Mouse (Mus musculus) midbrain, postnatal 0 days (tissue): ENCODE data around the gene Nelfa. TPM values are rescaled to one million over a fixed set of nuclear protein-coding genes. Genes with fewer than 3 reads are reported as not detected.

Source experiments
- ATAC-seq: fragments of 200-750 bp; cut with Nextera tagmentation; 2 replicates; pipeline ENCODE4 v1.8.0; 2017; ENCODE audit warnings: moderate number of reproducible peaks, mild to moderate bottlenecking, moderate TSS enrichment, moderate library complexity; ENCODE audit not compliant: low FRiP score
- DNase-seq: peaks from one replicate; pipeline ENCODE4 v3.0.0-alpha.2; 2015; ENCODE audit warnings: low spot score
- H3K27ac ChIP-seq: fragments of 300-500 bp; sonication (generic); 2 replicates; pipeline ENCODE4 v1.5.1; 2014; ENCODE audit warnings: low read depth, mild to moderate bottlenecking, low read length, mixed read lengths
- H3K27me3 ChIP-seq: fragments of 300-500 bp; sonication (generic); 2 replicates; pipeline ENCODE4 v1.6.1; 2014; ENCODE audit warnings: low read length, control low read depth, mixed read lengths; ENCODE audit not compliant: insufficient read depth
- H3K36me3 ChIP-seq: fragments of 300-500 bp; sonication (generic); 2 replicates; pipeline ENCODE4 v1.6.1; 2014; ENCODE audit warnings: low read length, control low read depth, mixed read lengths; ENCODE audit not compliant: insufficient read depth
- H3K4me1 ChIP-seq: fragments of 300-500 bp; sonication (generic); 2 replicates; pipeline ENCODE4 v1.6.1; 2014; ENCODE audit warnings: mild to moderate bottlenecking, control low read depth, antibody characterized with exemption, low read length, mixed read lengths; ENCODE audit not compliant: insufficient read depth
- H3K4me2 ChIP-seq: fragments of 300-500 bp; sonication (generic); 2 replicates; pipeline ENCODE4 v1.6.1; 2014; ENCODE audit warnings: low read depth, mild to moderate bottlenecking, low read length, mixed read lengths; ENCODE audit not compliant: poor library complexity, severe bottlenecking
- H3K4me3 ChIP-seq: fragments of 300-500 bp; sonication (generic); 2 replicates; pipeline ENCODE4 v1.5.1; 2014; ENCODE audit warnings: low read depth, mild to moderate bottlenecking, low read length, moderate library complexity
- H3K9ac ChIP-seq: fragments of 300-500 bp; sonication (generic); replicated peaks from 2 replicates; pipeline ENCODE4 v1.6.1; 2014; ENCODE audit warnings: mild to moderate bottlenecking, low read length, moderate library complexity, mixed read lengths; ENCODE audit not compliant: poor library complexity, severe bottlenecking
- H3K9me3 ChIP-seq: fragments of 300-500 bp; sonication (generic); 2 replicates; pipeline ENCODE4 v1.6.1; 2016; ENCODE audit warnings: low read length, control low read depth
- CTCF ChIP-seq: IDR thresholded peaks from 2 replicates; pipeline ENCODE4 v1.5.1; 2016; ENCODE audit warnings: antibody characterized with exemption, mild to moderate bottlenecking
- WGBS: fragments of 180-500 bp; shearing (Covaris S2); extraction: QIAGEN DNeasy Blood & Tissue Kit; methylation state at CpG from one replicate; pipeline ENCODE4 v1.1.7; 2014; 5-methylcytosine and 5-hydroxymethylcytosine counted together
- polyA plus RNA-seq: library from polyadenylated mRNA; unstranded; fragments of >200 nt; fragmentation: Nextera tagmentation; extraction: Ambion mirVana; gene quantifications from 2 replicates; pipeline ENCODE4 v1.2.1, GENCODE M21; 2015
- total RNA-seq: library from RNA; depleted of rRNA; stranded (reverse); fragments of >200 nt; gene quantifications from 2 replicates; pipeline ENCODE4 v1.2.3, GENCODE M21; 2014

Gene Nelfa
- total and polyA plus RNA-seq, 2 experiments from 2014 or later, result 26.1 to 32.5 TPM

GRCm38 (mm10) chr5:33903176-33903575, 33.0 kb downstream of the Nelfa start:
- no peak for TF ChIP-seq CTCF
- H3K4me1 ChIP-seq, result no peaks in the 10 kb centered on the region
- H3K4me2 ChIP-seq, result no peak overlapping the region
- no peak overlapping the region for H3K27ac ChIP-seq
- no peak overlapping the region for H3K4me3 ChIP-seq
- ATAC-seq, result no peak
- H3K9ac ChIP-seq, result no peak overlapping the region
- H3K36me3 ChIP-seq, result peaks cover 42% of the 10 kb centered on the region
- no peaks in the 10 kb centered on the region for H3K27me3 ChIP-seq
- no peaks in the 10 kb centered on the region for H3K9me3 ChIP-seq
- WGBS, result 88% methylated on average over 9 of the region's 9 CpGs
- DNase-seq, result no peak

DNA sequence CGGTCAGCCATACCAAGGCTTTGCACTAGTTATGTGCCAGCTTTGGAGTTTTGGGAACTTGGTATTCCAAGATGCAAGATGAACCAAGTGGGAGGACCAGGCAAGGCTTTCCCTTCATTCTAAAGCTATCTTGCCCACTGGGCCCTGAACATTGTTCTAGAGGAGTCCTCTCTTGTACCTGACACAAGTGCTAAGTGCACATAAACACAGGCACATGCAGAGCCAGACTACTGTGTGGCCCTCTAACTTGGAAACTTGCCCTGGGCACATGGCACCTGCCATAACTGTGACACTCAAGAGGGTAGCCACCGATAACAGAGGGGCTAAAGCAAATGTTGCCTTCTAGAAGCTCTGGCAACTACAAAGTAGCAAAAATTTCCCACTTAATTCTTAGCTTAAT, 33.5 kb downstream of the Nelfa start:
- WGBS, result 93% methylated on average over 2 of the region's 2 CpGs
- no peak overlapping the region for H3K4me3 ChIP-seq
- no peak for TF ChIP-seq CTCF
- peaks cover 42% of the 10 kb centered on the region for H3K36me3 ChIP-seq
- no peak overlapping the region for H3K9ac ChIP-seq
- no peak overlapping the region for H3K4me2 ChIP-seq
- H3K27ac ChIP-seq, result no peak overlapping the region
- H3K27me3 ChIP-seq, result no peaks in the 10 kb centered on the region
- H3K4me1 ChIP-seq, result no peaks in the 10 kb centered on the region
- ATAC-seq (no peak), DNase-seq (no peak)
- H3K9me3 ChIP-seq, result no peaks in the 10 kb centered on the region

DNA sequence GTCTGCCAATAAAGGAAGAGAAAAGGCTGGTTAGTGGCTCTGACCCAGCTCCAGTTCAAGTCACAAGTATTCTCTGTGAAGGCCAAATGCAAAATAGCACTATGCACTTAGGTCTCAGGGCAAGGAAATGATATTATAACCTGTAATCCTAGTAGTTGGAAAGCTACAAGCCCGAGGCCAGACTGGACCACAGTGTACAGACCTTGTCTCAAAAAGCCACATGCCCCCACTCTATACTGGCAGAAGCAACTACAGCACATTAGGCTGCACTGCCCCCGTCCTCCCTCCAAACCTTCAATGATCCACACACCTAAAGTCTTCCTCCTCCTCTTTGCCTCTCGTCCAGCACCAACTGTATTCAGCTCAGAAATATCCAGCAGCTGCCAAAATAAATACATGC, 34.9 kb downstream of the Nelfa start:
- 84% methylated on average over 3 of the region's 3 CpGs for WGBS
- no peak for DNase-seq
- no peak for TF ChIP-seq CTCF

DNA sequence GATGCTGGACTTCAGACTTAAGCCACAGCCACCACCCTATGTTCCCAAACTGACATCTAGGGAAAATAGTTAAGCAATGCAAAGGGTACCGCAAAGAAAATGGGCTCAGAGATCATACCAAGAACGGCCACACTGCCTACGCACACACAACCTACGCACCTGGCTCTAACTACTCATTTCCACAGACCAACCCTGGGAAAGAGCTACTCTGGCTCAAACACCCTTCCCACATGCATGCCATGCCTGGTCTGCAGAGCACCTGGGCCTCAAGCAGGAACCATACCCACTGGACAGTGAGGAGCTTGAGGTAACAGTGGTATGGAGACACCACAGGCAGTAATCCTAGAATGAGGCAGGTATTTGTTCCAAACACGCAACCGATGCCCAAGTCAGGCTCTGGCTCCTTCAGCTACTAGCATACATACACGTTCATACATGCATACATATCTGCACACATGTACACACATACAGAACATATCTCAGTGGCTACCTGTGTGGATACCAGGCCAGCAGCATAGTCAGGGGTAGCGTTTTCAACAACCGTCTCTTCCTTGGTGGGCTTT, 35.4 kb downstream of the Nelfa start:
- Histone ChIP-seq H3K27me3 (no peaks in the 10 kb centered on the region), H3K4me2 (no peak overlapping the region), H3K36me3 (peaks cover 54% of the 10 kb centered on the region), H3K4me3 (no peak overlapping the region), H3K9me3 (no peaks in the 10 kb centered on the region), H3K9ac (no peak overlapping the region), H3K27ac (no peak overlapping the region), H3K4me1 (no peaks in the 10 kb centered on the region)
- 97% methylated on average over 9 of the region's 9 CpGs for WGBS
- DNase-seq (no peak), ATAC-seq (no peak)
- no peak for TF ChIP-seq CTCF

More for the DNA sequence above, 34.9 kb downstream of the Nelfa start:
- Histone ChIP-seq H3K4me2 (no peak overlapping the region), H3K4me3 (no peak overlapping the region), H3K27ac (no peak overlapping the region), H3K9ac (no peak overlapping the region), H3K9me3 (no peaks in the 10 kb centered on the region), H3K36me3 (peaks cover 50% of the 10 kb centered on the region), H3K4me1 (no peaks in the 10 kb centered on the region), H3K27me3 (no peaks in the 10 kb centered on the region)
- ATAC-seq, result no peak

DNA sequence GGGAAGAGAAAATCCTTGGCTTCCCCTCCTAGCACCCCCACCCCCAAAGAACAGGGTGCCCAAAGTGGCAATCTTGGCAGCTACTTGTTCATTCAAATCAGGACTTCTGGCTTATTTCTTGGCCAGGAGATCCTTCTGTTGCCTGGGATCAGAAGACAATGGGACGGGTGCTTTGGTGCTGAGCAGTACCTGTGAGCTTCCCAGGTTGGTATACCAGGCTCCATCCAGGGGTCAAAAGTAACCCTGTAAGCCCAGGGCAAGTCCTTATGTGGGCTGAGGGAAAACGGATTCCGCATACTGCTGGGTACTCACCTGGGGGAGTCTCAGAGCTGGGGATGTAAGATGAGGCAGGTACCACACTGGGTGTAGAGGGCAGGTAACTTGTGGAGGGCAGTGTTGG, 36.1 kb downstream of the Nelfa start:
- DNase-seq, result no peak

DNA sequence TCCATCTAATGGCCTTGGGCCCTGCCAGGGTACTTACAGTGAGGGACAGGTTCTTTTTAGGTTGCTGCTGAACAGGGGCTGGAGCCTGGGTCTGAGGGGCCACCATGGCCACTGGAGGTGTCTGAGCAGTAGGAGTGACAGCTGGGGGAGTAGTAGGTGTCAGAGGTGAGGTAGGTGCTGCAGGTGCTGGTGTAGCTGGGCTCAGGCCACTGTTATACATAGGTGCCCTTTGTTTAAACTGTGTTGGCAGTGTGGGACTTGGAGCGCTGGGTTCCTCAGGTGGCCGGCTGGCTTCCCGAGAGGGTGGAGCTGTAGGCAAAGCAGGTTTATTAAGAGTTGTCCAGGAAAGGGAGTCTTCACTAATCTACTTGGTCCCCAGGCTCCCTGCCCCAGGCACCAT, 37.0 kb downstream of the Nelfa start:
- Histone ChIP-seq H3K9ac (no peak overlapping the region), H3K9me3 (no peaks in the 10 kb centered on the region), H3K36me3 (peaks cover 69% of the 10 kb centered on the region), H3K4me1 (no peaks in the 10 kb centered on the region), H3K4me2 (no peak overlapping the region), H3K27ac (no peak overlapping the region), H3K4me3 (no peak overlapping the region), H3K27me3 (no peaks in the 10 kb centered on the region)
- no peak for ATAC-seq
- WGBS, result 90% methylated on average over 3 of the region's 3 CpGs
- TF ChIP-seq CTCF, result no peak
- DNase-seq, result no peak

More for the DNA sequence above, 36.1 kb downstream of the Nelfa start:
- TF ChIP-seq CTCF, result no peak
- peaks cover 60% of the 10 kb centered on the region for H3K36me3 ChIP-seq
- no peaks in the 10 kb centered on the region for H3K9me3 ChIP-seq
- H3K27ac ChIP-seq, result no peak overlapping the region
- 88% methylated on average over 3 of the region's 3 CpGs for WGBS
- H3K4me3 ChIP-seq, result no peak overlapping the region
- H3K4me2 ChIP-seq, result no peak overlapping the region
- H3K4me1 ChIP-seq, result no peaks in the 10 kb centered on the region
- no peaks in the 10 kb centered on the region for H3K27me3 ChIP-seq
- H3K9ac ChIP-seq, result no peak overlapping the region
- no peak for ATAC-seq
